Mouse (Mus musculus) liver, adult 2 months (tissue): ENCODE results near the gene Tsfm. TPM values are rescaled to one million over a fixed set of nuclear protein-coding genes. Genes with fewer than 3 reads are reported as not detected.
A peak's percentile ranks its signal among the peaks of the same experiment; 100 is the strongest.

Experiments used
- DNase-seq: peaks from one replicate; pipeline ENCODE4 v3.0.0-alpha.2; 2011; ENCODE audit warnings: low read depth, low spot score; ENCODE audit errors: extremely low read depth
- H3K27ac ChIP-seq: fragments of 200-500 bp; replicated peaks from 2 replicates; pipeline ENCODE4 v1.5.1; 2012; ENCODE audit warnings: low read depth, mild to moderate bottlenecking, control low read depth, inconsistent platforms, low read length; ENCODE audit not compliant: insufficient read depth
- H3K27me3 ChIP-seq: fragments of 200-500 bp; 2 replicates; pipeline ENCODE4 v1.6.1; 2012; ENCODE audit warnings: mild to moderate bottlenecking, moderate library complexity, low read length, inconsistent platforms; ENCODE audit not compliant: control insufficient read depth, insufficient read depth
- H3K36me3 ChIP-seq: fragments of 200-500 bp; 2 replicates; pipeline ENCODE4 v1.6.1; 2012; ENCODE audit warnings: low read length, inconsistent platforms; ENCODE audit not compliant: control insufficient read depth, insufficient read depth
- H3K4me1 ChIP-seq: fragments of 200-500 bp; 2 replicates; pipeline ENCODE4 v1.6.1; 2011; ENCODE audit warnings: low read length; ENCODE audit not compliant: control insufficient read depth, insufficient read depth
- H3K4me3 ChIP-seq: fragments of 200-500 bp; 2 replicates; pipeline ENCODE4 v1.5.1; 2011; ENCODE audit warnings: low read depth, mild to moderate bottlenecking, control low read depth, low read length, moderate library complexity; ENCODE audit not compliant: insufficient read depth
- H3K79me2 ChIP-seq: fragments of 200-500 bp; 2 replicates; pipeline ENCODE4 v1.6.1; 2012; ENCODE audit warnings: inconsistent platforms, mild to moderate bottlenecking, low read length, moderate library complexity; ENCODE audit not compliant: control insufficient read depth, insufficient read depth
- H3K9ac ChIP-seq: fragments of 200-500 bp; 2 replicates; pipeline ENCODE4 v1.6.1; 2012; ENCODE audit warnings: low read depth, mild to moderate bottlenecking, control low read depth, inconsistent platforms, low read length
- CTCF ChIP-seq: fragments of 200-500 bp; IDR thresholded peaks from 2 replicates; pipeline ENCODE4 v1.5.1; 2011; ENCODE audit warnings: low read depth, low read length, control low read depth
- POLR2A ChIP-seq: fragments of 200-500 bp; IDR thresholded peaks from 2 replicates; pipeline ENCODE4 v1.6.1; 2011; ENCODE audit warnings: low read length, control low read depth; ENCODE audit not compliant: insufficient read depth; ENCODE audit errors: extremely low read depth
- WGBS: fragments of 180-500 bp; shearing (Covaris S2); methylation state at CpG from one replicate; pipeline ENCODE4 v1.1.7; 2018; 5-methylcytosine and 5-hydroxymethylcytosine counted together
- polyA plus RNA-seq: library from polyadenylated mRNA; depleted of rRNA; stranded (reverse); fragments of >200 nt; gene quantifications from 2 replicates; pipeline ENCODE4 v1.2.3, GENCODE M21; 2012; rRNA removed
- total RNA-seq: library from RNA; depleted of rRNA; stranded (reverse); fragments of >200 nt; gene quantifications from 2 replicates; pipeline ENCODE4 v1.2.3, GENCODE M21; 2014; rRNA removed

Gene Tsfm
- total RNA-seq, result 21.6 and 26.3 TPM in 2 replicates
- polyA plus RNA-seq, result 17.4 and 18.2 TPM in 2 replicates

DNA sequence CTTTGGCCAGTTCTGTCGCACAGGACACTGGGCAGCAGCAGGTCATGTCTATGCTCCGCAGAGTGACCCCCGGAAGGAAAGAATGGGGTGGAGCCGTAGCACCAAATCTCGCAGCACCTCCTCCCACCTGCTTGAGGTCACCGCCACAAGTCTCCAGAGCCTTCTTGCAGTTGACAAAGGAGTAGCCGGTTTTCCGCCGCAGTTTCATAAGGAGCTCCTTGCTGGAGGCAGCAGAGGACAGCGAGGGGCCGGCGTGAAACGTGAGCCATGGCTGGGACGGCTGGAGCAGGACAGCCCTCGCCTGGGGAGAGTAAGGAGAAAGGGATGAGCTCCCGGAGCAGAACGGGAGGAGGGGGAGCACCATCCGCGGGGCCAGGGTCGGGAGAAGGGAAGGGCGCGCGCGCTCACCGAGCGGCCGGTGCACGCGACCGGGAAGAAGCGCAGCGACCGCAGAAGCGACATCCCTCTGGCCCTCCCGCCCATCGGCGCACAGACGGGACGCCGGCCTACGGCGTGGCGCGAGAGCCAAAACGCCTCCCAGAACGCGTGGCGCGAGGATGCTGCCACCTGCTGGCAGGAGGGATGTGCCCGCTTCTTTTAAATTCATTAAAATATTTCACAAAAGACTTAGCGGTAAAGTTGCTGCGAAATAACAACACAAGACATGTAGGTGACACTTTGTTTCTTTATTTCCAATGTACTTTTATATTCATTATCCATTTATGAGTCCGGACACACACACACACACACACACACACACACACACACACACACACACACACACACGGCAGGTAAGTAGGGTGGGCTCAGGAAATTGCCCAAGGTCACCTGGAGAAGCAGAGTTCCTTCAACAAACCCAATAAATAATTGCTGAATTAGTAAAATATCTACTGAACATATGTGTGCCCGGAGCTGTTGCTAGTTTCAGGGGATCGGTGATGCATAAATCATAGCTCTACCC, at the start of gene Tsfm:
Gene Tsfm (minus strand): TSS at position 505 of the 961 bp plus-strand sequence.
- 5% methylated on average over 56 of the region's 56 CpGs for WGBS
- Histone ChIP-seq H3K79me2 (no peaks in the 10 kb centered on the region), H3K9ac (peak within 1 kb of the TSS; percentile 82), H3K27ac (peak within 1 kb of the TSS; percentile 42), H3K36me3 (peaks cover 11% of the 10 kb centered on the region), H3K4me1 (no peaks in the 10 kb centered on the region), H3K4me3 (peak within 1 kb of the TSS; percentile 83), H3K27me3 (no peaks in the 10 kb centered on the region)
- DNase-seq, result peak; percentile 77
- TF ChIP-seq CTCF (peak; percentile 96), POLR2A (peak; percentile 45; the same call in 1 of the 2 replicates)

DNA sequence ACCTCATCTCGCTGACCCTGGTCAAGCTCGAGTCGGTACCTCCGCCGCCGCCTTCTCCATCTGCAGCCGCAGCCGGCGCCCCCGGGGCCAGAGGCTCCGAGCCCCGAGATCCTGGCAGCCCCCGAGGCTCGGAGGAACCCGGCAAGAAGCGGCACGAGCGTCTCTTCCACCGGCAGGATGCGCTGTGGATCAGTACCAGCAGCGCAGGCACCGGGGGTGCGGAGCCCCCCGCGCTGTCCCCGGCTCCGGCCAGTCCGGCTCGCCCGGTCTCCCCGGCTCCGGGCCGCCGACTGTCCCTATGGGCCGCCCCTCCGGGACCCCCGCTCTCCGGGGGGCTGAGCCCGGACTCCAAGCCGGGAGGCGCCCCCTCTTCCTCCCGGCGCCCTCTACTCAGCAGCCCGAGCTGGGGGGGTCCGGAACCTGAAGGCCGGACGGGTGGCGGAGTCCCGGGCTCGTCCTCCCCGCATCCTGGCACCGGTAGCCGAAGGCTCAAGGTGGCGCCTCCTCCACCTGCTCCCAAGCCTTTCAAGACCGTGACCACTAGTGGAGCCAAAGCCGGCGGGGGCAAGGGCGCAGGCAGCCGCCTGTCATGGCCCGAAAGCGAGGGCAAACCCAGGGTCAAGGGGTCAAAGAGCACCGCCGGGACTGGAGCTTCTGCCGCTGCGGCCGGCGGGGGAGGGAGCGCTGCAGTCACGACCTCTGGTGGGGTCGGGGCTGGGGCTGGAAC, 49.2 kb upstream of the Tsfm start:
- Histone ChIP-seq H3K4me3 (peak overlapping the region; percentile 89), H3K4me1 (peaks cover 30% of the 10 kb centered on the region), H3K27me3 (no peaks in the 10 kb centered on the region), H3K27ac (peak overlapping the region; percentile 89), H3K79me2 (no peaks in the 10 kb centered on the region; the same call in 1 of the 2 replicates), H3K36me3 (no peaks in the 10 kb centered on the region), H3K9ac (peak overlapping the region; percentile 91)
- DNase-seq, result peak; percentile 68
- TF ChIP-seq CTCF (peak; percentile 59), POLR2A (0 out of 2 replicates have a peak, but pooled peaks have one; percentile 17)
- WGBS, result 5% methylated on average over 70 of the region's 70 CpGs

DNA sequence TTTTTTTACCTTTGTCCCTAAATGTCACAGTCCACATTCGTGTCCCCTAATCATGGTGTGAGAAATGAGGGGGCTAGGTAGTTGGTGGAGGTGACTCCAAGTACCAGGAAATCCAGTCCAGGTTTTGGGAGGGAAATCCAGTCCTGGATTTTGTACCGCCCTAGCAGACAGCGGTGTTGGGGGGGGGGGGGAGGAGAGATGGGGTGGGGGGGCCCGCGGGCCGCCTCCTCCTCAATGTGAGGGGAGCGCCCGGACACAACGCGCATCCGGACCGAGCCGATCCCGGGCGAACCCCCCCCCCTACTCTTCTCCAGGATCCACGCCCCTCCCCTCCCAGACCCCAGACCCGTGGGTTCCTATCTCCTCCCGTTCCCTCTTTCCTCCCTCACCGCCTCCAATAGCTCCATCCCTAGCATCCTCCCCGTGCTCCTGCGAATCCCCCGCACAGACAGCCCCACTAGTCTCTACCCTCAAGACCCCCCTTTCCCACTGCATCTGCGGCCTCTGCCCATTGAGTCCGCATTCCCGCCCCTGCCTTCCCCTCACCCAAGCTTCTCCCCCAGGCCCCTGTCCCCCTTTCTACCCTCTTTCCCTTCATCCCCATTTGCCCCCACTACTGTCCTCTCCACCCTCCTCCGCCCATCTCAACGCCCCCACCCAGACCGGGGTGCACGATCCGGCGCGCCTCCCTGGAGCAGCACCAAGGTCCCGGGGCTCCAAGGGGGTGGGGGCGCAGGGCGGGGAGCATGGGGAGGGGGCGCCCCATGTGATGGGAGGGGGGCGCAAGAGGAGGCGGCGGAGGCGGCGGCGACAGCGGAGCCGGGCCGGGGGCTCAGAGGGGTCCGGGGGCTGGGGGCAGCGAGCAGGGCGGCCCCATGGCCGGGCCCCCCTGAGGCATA, 48.3 kb upstream of the Tsfm start:
- TF ChIP-seq CTCF (no peak), POLR2A (no peak)
- peak; percentile 46 for DNase-seq
- Histone ChIP-seq H3K27me3 (no peaks in the 10 kb centered on the region), H3K36me3 (no peaks in the 10 kb centered on the region), H3K9ac (peak overlapping the region; percentile 91), H3K4me3 (peak overlapping the region; percentile 89), H3K79me2 (no peaks in the 10 kb centered on the region; the same call in 1 of the 2 replicates), H3K4me1 (peaks cover 30% of the 10 kb centered on the region), H3K27ac (no peak overlapping the region)
- WGBS, result 4% methylated on average over 46 of the region's 49 CpGs

DNA sequence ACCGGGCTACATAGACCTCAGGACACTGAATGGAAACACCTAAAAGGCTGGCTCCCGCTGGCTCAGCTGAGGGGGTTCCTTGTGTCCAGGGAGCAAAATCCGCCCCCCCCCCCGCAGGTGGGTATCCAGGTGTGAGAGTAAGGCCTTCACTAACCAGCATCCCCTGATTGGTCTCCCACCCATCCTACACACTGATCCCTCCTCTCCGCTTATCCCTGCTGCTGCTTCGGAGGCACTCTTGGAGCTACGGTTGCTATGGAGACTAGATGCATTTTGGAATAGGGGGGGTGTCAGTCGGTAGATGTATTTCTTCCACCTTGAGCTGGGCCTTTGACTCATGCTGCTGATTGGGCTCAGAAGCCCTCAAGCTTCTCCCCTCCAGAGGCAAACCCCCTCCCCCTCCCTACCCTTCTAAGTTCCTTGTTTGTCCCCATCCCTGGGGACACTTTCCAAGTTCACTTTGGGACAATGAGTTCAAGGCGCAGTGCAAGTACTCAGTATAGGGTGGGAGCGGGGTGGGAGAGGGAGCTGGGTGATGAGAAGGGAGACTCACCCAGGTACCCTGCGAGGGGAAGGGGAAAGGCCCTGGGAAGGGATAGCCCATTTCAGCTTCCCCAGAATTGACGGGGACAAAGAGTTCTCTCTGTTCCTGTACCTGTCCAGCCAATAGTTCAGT, 47.5 kb upstream of the Tsfm start:
- Histone ChIP-seq H3K79me2 (no peaks in the 10 kb centered on the region; the same call in 1 of the 2 replicates), H3K4me1 (peaks cover 27% of the 10 kb centered on the region), H3K4me3 (no peak overlapping the region), H3K9ac (no peak overlapping the region), H3K27ac (no peak overlapping the region), H3K27me3 (no peaks in the 10 kb centered on the region), H3K36me3 (no peaks in the 10 kb centered on the region)
- DNase-seq, result no peak
- 38% methylated on average over 12 of the region's 12 CpGs for WGBS
- TF ChIP-seq POLR2A (no peak), CTCF (no peak)
